Mouse (Mus musculus) adrenal gland, postnatal 25 days (tissue): ENCODE measurements around the gene Snrpb. TPM values are rescaled to one million over a fixed set of nuclear protein-coding genes. Genes with fewer than 3 reads are reported as not detected.

Experiments used
- DNase-seq: peaks from one replicate; pipeline ENCODE4 v3.0.0; 2021; ENCODE audit warnings: mixed read lengths
- long read RNA-seq: library from polyadenylated mRNA; stranded (forward); transcript quantifications from one replicate; pipeline ENCODE4 v2.0.0, GENCODE M21; 2021
- total RNA-seq: library from RNA; stranded (reverse); gene quantifications from 2 replicates; pipeline ENCODE4 v1.2.3, GENCODE M21; 2021

The Snrpb gene
- total RNA-seq, result 175 and 178 TPM in 2 replicates
- long read RNA-seq, transcript Snrpb-201 (7 exons, 1,161 nt), result major isoform, 185 of 211 reads
- long read RNA-seq, partial matches to known transcripts, result 9 of 211 reads
- long read RNA-seq, other reads (novel, unspliced or antisense), result 16 of 211 reads

- DNase-seq, result peak; percentile 86
These were observed at the start of gene Snrpb for GRCm38 (mm10) chr2:130178706-130179506. Gene Snrpb (minus strand): TSS chr2:130179403.

- DNase-seq, result no peak
These were observed 32.4 kb upstream of the Snrpb start for GRCm38 (mm10) chr2:130211581-130211980.

GRCm38 (mm10) chr2:130209636-130210035, 30.4 kb upstream of the Snrpb start:
- no peak for DNase-seq

- DNase-seq, result no peak
These were observed 28.8 kb upstream of the Snrpb start for GRCm38 (mm10) chr2:130207996-130208395.

DNA sequence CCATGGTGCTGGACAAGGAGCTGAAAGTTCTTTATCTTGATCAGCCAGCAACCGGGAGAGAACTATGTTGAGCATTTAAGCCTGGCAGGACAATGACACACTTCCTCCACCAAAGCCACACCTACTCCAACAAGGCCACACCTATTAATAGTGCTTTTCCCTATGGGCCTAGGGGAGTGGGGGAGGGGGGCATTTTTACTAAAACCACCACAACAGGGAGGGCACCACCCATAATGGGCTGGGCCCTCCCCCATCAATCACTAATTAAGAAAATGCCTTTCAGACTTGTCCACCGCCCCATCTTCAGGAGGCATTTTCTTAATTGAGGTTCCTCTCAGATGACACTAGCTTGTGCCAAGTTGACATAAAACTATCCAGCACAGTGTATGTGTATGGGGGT, 28.2 kb upstream of the Snrpb start:
- no peak for DNase-seq

DNA sequence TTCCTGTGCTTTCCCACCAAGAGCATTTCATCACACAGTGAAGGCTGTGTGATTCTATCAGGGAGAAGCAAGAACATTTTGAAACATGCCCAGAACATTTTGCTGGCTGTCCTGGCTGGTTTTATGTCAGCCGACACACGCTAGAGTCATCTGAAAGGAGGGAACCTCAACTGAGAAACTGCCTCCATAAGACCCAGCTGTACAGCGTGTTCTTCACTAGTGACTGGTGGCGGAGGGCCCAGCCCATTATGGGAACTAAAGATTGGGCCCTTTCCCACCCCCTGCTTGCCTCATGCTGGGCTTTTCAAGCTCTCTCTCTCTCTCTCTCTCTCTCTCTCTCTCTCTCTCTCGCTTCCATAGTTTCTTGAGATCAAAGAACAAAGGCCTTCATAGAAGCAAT, 21.8 kb upstream of the Snrpb start:
- no peak for DNase-seq

DNA sequence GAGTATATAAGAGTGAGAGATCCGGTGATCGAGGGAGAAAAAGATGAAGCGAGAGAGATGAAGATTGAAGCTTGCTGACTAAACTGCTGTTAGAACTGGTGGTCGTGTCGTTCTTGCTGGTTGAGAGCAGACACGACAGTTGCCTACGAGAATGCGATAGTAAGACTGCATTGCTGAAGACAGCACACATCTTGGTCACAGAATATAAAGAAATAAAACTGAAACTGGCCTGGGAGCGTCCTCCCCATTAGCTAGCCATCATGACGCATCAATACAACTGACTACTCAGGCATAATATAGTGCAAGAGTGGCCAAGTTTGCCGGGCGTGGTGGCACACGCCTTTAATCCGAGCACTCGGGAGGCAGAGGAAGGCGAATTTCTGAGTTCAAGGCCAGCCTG, 15.7 kb upstream of the Snrpb start, which contains the start of gene Tmc2:
TSS of gene Tmc2 (plus strand) at position 301 of the 400 bp plus-strand sequence.
- no peak for DNase-seq

GRCm38 (mm10) chr2:130188391-130188790, 9.2 kb upstream of the Snrpb start:
- no peak for DNase-seq

- no peak for DNase-seq
These were observed 360 bp upstream of the Snrpb start for GRCm38 (mm10) chr2:130179507-130180019.

DNA sequence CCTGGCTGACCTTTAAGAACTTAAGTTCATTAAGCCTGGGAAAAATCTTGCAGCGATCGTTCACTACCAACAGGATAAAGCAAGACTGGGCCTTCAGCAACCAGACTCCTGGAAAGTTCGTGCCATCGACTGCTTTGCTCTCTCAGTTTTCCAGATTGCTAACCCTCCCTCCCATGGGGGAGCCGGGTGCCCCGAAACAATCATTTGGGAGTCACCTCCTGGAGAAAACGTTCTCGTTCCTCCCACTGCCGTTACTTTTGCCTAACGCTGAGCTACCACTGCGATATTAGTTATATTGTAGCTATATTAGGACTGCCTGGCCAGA, 860 bp downstream of the Snrpb start:
- DNase-seq, result no peak

GRCm38 (mm10) chr2:130176820-130177219, 2.4 kb downstream of the Snrpb start:
- DNase-seq, result no peak

DNA sequence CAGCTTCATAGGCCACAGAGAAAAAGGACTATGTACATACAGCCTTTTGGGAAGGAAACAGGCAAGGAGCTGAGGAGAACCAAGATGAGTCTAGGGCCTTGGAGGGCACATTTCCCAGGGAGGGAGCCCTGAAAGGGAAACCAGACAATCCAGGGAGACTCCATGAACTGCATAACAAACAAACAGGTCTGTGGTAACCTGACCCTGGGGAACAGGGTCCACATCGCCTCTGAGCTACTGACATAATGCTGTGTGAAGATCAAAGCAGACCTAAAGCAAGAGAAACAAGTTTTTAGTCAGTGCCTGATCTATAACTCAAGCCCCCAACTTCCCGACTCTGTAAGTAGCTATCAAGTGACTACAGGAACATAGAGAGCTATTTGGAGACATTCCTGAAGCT, 7.5 kb downstream of the Snrpb start:
- DNase-seq, result no peak

GRCm38 (mm10) chr2:130167861-130168260, 11.3 kb downstream of the Snrpb start:
- peak; percentile 60 for DNase-seq

- no peak for DNase-seq
These were observed 12.6 kb downstream of the Snrpb start for GRCm38 (mm10) chr2:130166311-130167214.

- DNase-seq, result no peak
These were observed 16.5 kb downstream of the Snrpb start for GRCm38 (mm10) chr2:130162701-130163100.

- no peak for DNase-seq
These were observed 21.1 kb downstream of the Snrpb start for GRCm38 (mm10) chr2:130158088-130158437.

GRCm38 (mm10) chr2:130157231-130158087, 21.7 kb downstream of the Snrpb start:
- no peak for DNase-seq

- DNase-seq, result no peak
These were observed 23.4 kb downstream of the Snrpb start for GRCm38 (mm10) chr2:130155851-130156250.

GRCm38 (mm10) chr2:130155171-130155570, 24.0 kb downstream of the Snrpb start:
- DNase-seq, result peak; percentile 28

GRCm38 (mm10) chr2:130146089-130146668, 33.0 kb downstream of the Snrpb start:
- DNase-seq, result no peak

GRCm38 (mm10) chr2:130144703-130145324, 34.4 kb downstream of the Snrpb start:
- DNase-seq, result no peak
